1 mouse cellular context compared by ENCODE assay signal in the genomic region with DNA sequence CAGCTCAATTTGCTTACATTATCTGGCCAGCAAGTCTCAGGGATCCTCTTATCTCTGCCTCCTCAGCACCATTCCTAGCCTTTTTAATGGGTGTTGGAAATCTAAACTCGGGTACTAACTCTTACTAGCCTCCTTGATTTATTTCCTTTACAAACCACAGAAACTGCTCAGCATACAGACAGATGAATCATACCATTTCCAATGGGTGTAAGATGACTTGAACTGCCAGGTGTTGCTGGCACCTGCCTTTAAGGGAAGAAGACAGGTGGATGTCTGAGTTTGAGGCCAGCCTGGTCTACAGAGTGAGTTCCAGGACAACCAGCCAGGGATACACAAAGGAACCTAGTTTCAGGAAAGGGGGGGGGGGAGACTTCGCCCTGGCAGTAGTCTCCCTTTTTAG.
TF ChIP-seq lines count a peak whose summit lies in the region.

No protein-coding gene starts in this region.

TF ChIP-seq in myocyte, 11 proteins besides CTCF, POLR2A, EP300 and RAD21:
- TF ChIP-seq POLR2AphosphoS2 (IDR thresholded peaks at IDR 0.05; ENCODE audit: insufficient read length, low read depth) (no peak), MYOG (IDR thresholded peaks at IDR 0.05; ENCODE audit: control insufficient read depth in 1 of 3, insufficient read depth in 1 of 3, insufficient read length in 2 of 3, low read depth in 2 of 3) (peak in 1 of 3 experiments; percentile 25), TCF12 (IDR thresholded peaks at IDR 0.05; ENCODE audit: insufficient read depth, poor library complexity, severe bottlenecking) (peak; percentile 65), MYOD1 (IDR thresholded peaks at IDR 0.05; ENCODE audit: control insufficient read depth in 1 of 3, insufficient read length in 2 of 3, low read depth in 2 of 3) (peak; percentile 32 to 82 (median 62))
